Mouse (Mus musculus) urinary bladder, postnatal 14 days (tissue): ENCODE results near the gene Crybg3.
"Not testable (repeated sequence)": the region's sequence is repeated elsewhere in the genome, so short reads cannot be mapped to it uniquely, and the experiment has no call there.

Experiments used
- DNase-seq: peaks from one replicate; pipeline ENCODE4 v3.0.0; 2021; ENCODE audit warnings: low spot score

Gene Crybg3

GRCm38 (mm10) chr16:59531243-59531642, 69.5 kb downstream of the Crybg3 start:
- DNase-seq, result no peak

DNA sequence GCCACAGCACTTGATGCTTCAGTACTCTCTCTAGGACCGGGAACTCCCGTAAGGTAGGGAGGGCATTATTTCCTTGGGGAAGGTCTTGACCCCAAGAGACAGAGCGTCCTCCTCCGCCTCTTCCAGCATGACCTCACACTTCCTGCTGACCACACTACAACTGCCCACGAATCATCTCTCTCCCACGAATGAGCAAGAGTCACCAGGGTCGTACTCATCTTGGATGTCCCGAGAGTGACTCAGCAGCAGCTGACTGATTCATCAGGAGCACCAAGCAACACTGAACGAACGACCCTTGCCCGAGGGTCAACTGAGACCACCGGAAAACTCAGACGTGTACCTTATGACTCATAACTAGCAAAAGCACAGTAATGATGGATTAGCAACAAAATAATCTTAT, 71.2 kb downstream of the Crybg3 start:
- no peak for DNase-seq

DNA sequence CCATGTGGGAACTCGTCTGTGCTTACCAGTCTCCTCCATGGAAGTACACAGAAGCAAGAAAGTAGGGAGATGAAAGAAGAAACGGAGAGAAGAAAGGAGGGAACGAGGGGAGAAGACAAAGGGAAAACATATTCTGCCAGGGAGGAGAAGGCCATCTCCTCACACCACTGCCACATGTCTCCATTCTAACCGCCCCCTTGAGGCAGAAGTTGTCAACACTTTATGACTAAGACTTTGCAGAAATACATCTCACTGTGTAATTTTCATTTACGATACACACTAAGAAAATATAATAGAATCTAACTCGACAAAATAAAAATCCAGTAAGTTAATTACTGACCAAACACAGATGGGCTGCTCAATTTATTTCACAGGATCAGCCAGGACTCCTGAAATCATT, 73.8 kb downstream of the Crybg3 start:
- no peak for DNase-seq

DNA sequence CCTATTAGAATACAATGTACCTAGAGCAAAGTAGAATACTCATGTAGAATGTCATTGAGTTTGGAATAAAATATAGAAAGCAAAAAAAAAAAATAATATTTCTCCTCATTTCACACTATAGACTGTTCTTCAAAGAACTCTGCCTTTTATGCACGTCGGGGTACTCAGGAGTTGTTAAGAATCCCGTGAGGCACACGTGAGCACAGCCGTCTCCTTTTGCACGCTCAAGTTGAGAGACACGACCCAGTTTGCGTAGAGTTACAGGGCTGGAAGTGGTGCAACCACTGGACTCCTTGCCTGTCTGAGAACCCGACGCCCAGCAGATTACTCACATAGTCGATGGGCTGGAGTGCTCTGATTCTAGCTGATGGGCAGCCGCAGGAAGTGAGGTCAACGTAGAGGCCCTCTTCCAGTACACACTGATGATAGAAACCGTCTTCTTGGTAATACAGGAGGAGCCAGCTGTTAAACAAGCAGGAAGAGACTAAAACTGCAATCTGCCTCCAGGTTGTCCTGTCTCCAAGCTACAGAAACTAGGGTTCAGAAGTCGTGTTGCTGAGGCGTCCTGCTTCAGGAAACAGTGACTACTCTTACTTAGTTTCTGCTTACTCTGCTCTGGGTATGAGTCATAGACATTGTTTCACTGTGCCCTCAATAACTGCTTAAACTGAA, 78.9 kb downstream of the Crybg3 start:
- DNase-seq, result no peak

GRCm38 (mm10) chr16:59517447-59518219, 83.1 kb downstream of the Crybg3 start:
- no peak for DNase-seq

- DNase-seq, result no peak
Observed at GRCm38 (mm10) chr16:59516965-59517364, 83.8 kb downstream of the Crybg3 start.

DNA sequence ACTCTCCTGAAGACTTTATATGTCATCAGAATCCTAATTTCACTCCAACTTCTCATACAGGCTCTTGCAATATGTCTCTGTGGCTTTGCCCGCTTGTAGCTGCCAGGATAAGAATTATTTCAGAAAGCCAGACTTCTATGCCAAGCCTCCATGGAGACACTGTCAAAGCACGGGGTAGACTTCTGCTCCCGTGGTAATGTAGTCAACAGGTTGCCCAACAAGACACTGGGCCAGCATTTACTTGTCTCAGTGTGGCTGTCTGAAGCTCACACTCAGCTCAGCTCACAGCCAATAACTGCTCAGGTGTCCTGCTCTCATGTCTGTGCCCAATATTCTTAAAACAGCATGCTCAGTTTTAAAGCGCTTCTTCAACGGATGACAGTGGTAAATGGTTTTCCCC, 85.6 kb downstream of the Crybg3 start:
- no peak for DNase-seq

GRCm38 (mm10) chr16:59509830-59510229, 90.9 kb downstream of the Crybg3 start:
- DNase-seq, result no peak

DNA sequence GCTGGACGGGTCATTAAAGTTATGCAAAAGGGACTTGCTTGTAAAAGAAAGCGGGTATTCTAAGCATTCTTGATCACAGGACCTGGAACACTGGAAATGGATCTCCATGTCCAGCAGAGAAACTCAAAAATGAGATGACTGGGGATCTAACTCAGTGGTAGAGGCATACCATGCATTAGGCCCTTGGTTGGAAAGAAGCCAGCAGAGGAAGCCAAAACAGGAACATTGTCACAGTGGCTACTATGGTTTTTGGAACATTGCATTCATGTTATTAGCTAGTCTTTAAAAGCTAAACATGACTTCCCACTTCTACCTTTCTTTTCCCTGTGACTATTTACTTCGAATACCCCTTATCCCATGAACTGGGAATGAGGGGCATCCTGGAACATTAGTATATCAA, 101.6 kb downstream of the Crybg3 start:
- DNase-seq, result no peak

DNA sequence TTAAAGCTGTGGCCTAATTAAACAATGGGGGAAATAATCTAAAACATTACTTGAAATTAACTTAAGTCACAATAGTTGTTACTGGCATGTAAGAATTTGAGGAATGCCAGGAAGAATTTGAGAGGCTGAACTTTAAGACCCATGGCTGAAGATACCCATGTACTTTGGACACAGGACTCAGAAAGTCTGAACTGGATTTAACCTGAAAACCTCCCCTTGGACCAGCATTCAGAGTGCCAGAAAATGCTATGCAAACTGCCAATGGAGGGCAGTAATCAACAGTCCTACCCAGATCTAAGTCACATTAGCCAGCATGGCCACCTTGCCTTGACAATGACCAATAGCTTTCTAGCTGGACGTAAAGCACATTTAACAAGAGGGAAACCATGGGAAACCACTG, 102.8 kb downstream of the Crybg3 start:
- no peak for DNase-seq

GRCm38 (mm10) chr16:59493199-59493598, 107.6 kb downstream of the Crybg3 start:
- DNase-seq, result no peak

DNA sequence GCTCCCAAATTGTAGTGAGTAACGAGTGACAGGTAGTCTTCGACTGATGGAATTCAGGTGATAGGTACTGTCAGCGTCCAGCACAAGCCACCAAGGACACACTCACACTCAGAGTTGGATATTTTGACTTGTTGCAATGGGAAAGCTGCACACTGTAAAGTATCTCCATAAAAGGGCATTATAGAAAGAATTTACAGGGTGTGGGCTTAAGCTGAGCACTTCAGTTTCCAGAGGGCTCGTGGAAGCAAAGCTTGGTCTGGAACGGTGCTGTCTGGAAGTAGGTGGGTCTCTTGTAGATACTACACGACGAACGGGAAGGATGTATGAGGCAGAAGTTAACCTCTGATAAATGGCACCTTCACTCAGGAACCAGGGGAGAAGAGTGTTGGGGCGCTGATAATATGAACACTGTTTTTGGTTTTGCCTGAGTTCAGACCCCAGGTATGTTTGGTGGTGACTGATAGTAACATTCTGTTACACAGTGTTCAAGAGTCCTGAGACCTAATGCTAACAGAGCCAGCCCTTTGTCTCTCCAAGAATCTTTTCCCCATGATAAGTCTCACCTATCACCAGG, 112.7 kb downstream of the Crybg3 start:
- DNase-seq, result no peak

GRCm38 (mm10) chr16:59487239-59487638, 113.5 kb downstream of the Crybg3 start:
- no peak for DNase-seq

DNA sequence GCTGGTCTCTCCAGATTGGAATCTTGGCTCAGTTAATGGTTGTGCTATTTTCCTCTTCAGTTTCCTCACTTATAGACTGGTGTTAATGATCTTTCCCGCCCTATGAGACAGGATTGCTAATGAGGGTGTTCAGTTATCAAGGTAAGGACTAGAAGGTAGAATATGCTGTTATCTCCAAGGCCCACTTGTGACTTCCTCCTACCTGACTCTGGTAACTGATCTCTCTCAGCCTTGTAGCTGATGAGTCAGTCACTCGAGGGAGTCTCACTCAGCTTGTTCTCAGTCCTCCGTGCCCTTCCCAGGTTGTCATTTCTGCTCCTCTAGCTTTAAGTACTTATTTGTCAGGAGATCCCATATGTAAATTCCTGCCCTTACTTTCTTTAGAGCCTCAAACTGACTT, 122.8 kb downstream of the Crybg3 start:
- DNase-seq, result no peak

- peak; percentile 74 for DNase-seq
Observed at GRCm38 (mm10) chr16:59474788-59475187, 126.0 kb downstream of the Crybg3 start.

- no peak for DNase-seq
Observed at GRCm38 (mm10) chr16:59472546-59472945, 128.2 kb downstream of the Crybg3 start.

DNA sequence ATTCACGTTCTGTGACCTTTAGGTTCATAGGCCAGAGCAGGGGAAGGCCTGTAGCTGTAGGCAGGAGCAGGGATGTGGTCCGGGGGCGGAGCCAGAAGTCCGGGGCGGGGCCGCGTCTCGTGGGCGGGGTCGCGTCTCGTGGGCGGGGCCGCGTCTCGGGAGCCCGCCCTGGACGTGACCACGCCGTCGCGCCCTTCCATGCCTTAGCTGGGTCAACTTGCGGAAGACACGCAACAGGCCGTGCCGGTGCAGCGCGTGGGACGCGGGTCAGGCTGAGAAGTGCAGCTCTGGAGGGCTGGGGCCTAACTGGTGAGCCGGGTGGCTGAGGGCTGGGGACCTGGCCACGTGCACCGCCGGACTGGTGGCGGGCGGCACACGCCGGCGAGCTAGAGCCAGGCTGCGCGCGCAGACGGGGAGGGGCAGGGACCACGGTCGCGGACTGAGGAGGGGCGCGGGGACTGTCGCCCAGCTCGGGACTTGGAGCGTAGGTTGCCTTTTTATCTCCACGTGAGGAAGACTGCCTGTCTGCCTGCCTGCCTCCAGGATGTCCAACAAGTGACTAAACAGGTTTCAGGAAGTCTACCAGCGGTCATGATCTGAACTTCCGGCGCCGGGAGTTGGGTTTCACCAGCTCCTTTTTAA, 129.0 kb downstream of the Crybg3 start, which contains the start of gene Riox2:
Gene Riox2, plus strand, starts transcription at position 139 of the 642 bp plus-strand sequence.
- peak; percentile 84 for DNase-seq

- no peak for DNase-seq
Observed at GRCm38 (mm10) chr16:59469846-59470245, 130.9 kb downstream of the Crybg3 start.

DNA sequence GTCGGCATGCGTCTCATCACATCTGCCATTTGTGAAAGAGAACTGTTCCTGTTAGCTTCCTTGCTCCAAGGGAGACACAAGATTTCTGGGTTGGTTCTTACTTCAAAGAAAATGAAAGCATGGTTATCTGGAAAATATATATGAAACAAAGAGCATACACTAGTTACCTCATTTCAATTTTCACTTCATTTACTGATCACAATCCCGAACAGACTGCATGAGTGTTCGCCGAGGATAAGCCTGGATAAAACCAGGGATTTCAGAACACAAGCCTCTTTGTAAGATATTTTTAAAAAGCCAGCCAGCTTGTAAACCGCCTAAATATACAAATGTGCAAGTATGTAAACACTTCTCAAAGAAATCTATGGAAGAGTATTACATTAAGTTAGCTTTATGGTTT, 136.8 kb downstream of the Crybg3 start:
- DNase-seq, result no peak

DNA sequence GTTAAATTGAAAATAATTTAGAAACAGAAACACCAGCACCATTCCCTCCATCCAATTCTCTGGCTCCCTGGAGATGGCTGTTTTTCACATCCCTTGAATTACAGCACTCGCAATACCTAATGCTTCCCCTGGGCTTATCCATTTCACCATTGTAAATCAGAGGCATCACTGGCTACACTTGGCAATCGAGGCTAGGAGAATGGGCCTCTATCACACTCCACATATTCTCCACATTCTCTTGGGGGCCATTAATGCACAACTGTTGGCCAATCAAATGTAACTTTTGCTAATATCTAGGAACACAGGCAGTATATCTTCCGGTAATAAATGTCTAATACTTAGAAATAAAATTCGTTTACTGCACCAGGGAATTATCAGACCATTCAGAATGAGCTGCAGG, 137.2 kb downstream of the Crybg3 start:
- DNase-seq, result no peak

- DNase-seq, result not testable (repeated sequence)
Observed at GRCm38 (mm10) chr16:59459259-59459861, 141.4 kb downstream of the Crybg3 start.

DNA sequence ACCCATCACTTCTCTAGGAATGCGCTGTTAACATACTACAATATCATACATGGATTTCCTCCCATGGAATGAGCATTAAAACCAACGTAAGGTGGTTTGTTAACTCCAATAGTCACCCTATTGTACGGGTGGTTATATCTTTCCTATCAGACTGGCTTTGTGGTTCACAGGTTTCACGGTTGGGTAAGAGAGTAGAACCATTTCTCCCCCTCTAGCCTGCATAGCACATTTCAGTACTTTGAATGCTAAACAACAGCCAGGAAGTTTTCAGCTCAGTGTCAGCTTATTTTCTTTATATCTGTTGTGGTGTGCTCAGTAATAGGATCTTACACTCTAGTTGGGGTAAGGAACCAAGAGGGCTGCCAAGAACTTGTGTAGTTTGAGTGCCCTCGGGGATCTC, 149.0 kb downstream of the Crybg3 start:
- no peak for DNase-seq
